Mouse (Mus musculus): ENCODE data around the gene Eftud2. TPM values are rescaled to one million over a fixed set of nuclear protein-coding genes. Genes with fewer than 3 reads are reported as not detected.

Gene Eftud2
- polyA plus RNA-seq, 1 experiment from 2014 or later = 183 TPM

- Histone ChIP-seq H3K27me3 (peaks cover 16% of the 10 kb centered on the region), H3K4me2 (replicated peaks) (no peak overlapping the region), H3K9ac (replicated peaks) (no peak overlapping the region), H3K4me3 (no peak overlapping the region), H3K27ac (replicated peaks) (no peak overlapping the region), H3K36me3 (no peaks in the 10 kb centered on the region), H3K9me3 (no peaks in the 10 kb centered on the region), H3K4me1 (peaks cover 13% of the 10 kb centered on the region)
- 79% methylated on average over 20 of the region's 20 CpGs for WGBS
- no peak for ATAC-seq (replicated peaks)
Observed at GRCm38 (mm10) chr11:102896641-102897040, 15.9 kb upstream of the Eftud2 start.

- no peak for ATAC-seq (replicated peaks)
- WGBS = 85% methylated on average over 9 of the region's 9 CpGs
- no peak overlapping the region for H3K4me3 ChIP-seq
- no peak overlapping the region for H3K9ac ChIP-seq (replicated peaks)
- H3K9me3 ChIP-seq = no peaks in the 10 kb centered on the region
- H3K27ac ChIP-seq (replicated peaks) = no peak overlapping the region
- H3K4me1 ChIP-seq = peaks cover 13% of the 10 kb centered on the region
- H3K36me3 ChIP-seq = no peaks in the 10 kb centered on the region
- H3K27me3 ChIP-seq = peaks cover 16% of the 10 kb centered on the region
- H3K4me2 ChIP-seq (replicated peaks) = no peak overlapping the region
Observed at GRCm38 (mm10) chr11:102895779-102896178, 15.0 kb upstream of the Eftud2 start.

GRCm38 (mm10) chr11:102894716-102895115, 13.9 kb upstream of the Eftud2 start:
- Histone ChIP-seq H3K9me3 (no peaks in the 10 kb centered on the region), H3K36me3 (no peaks in the 10 kb centered on the region), H3K4me1 (peaks cover 13% of the 10 kb centered on the region), H3K27ac (replicated peaks) (no peak overlapping the region), H3K4me3 (no peak overlapping the region), H3K27me3 (peaks cover 16% of the 10 kb centered on the region), H3K4me2 (replicated peaks) (no peak overlapping the region), H3K9ac (replicated peaks) (no peak overlapping the region)
- ATAC-seq (replicated peaks) = no peak
- WGBS = 89% methylated on average over 4 of the region's 4 CpGs

GRCm38 (mm10) chr11:102893015-102893651, 12.3 kb upstream of the Eftud2 start:
- Histone ChIP-seq H3K27me3 (peaks cover 16% of the 10 kb centered on the region), H3K9ac (replicated peaks) (0 out of 2 replicates have a peak overlapping the region, but pooled peaks have one; percentile 6), H3K4me3 (peak overlapping the region; percentile 25), H3K4me1 (peaks cover 8% of the 10 kb centered on the region), H3K27ac (replicated peaks) (no peak overlapping the region), H3K9me3 (no peaks in the 10 kb centered on the region), H3K4me2 (replicated peaks) (peak overlapping the region; percentile 45), H3K36me3 (no peaks in the 10 kb centered on the region)
- 3% methylated on average over 43 of the region's 43 CpGs for WGBS
- no peak for ATAC-seq (replicated peaks)

GRCm38 (mm10) chr11:102890096-102890495, 9.3 kb upstream of the Eftud2 start:
- 68% methylated on average over 5 of the region's 5 CpGs for WGBS
- peaks cover 16% of the 10 kb centered on the region for H3K27me3 ChIP-seq
- H3K9ac ChIP-seq (replicated peaks) = no peak overlapping the region
- H3K9me3 ChIP-seq = no peaks in the 10 kb centered on the region
- H3K4me2 ChIP-seq (replicated peaks) = no peak overlapping the region
- ATAC-seq (replicated peaks) = no peak
- H3K4me1 ChIP-seq = peaks cover 11% of the 10 kb centered on the region
- H3K27ac ChIP-seq (replicated peaks) = no peak overlapping the region
- no peak overlapping the region for H3K4me3 ChIP-seq
- no peaks in the 10 kb centered on the region for H3K36me3 ChIP-seq

GRCm38 (mm10) chr11:102888135-102888534, 7.3 kb upstream of the Eftud2 start:
- H3K36me3 ChIP-seq = no peaks in the 10 kb centered on the region
- no peaks in the 10 kb centered on the region for H3K9me3 ChIP-seq
- no peak overlapping the region for H3K4me3 ChIP-seq
- H3K27ac ChIP-seq (replicated peaks) = no peak overlapping the region; the same call in 1 of the 2 replicates
- no peak overlapping the region for H3K4me2 ChIP-seq (replicated peaks)
- H3K9ac ChIP-seq (replicated peaks) = no peak overlapping the region
- ATAC-seq (replicated peaks) = no peak
- WGBS = 66% methylated on average over 3 of the region's 3 CpGs
- H3K27me3 ChIP-seq = peaks cover 3% of the 10 kb centered on the region
- H3K4me1 ChIP-seq = peaks cover 7% of the 10 kb centered on the region

- no peaks in the 10 kb centered on the region for H3K36me3 ChIP-seq
- H3K27ac ChIP-seq (replicated peaks) = no peak overlapping the region
- H3K27me3 ChIP-seq = no peaks in the 10 kb centered on the region
- 82% methylated on average over 5 of the region's 5 CpGs for WGBS
- H3K4me2 ChIP-seq (replicated peaks) = no peak overlapping the region
- H3K4me3 ChIP-seq = no peak overlapping the region
- no peaks in the 10 kb centered on the region for H3K9me3 ChIP-seq
- no peak; the same call in 1 of the 2 replicates for ATAC-seq (replicated peaks)
- H3K9ac ChIP-seq (replicated peaks) = no peak overlapping the region
- H3K4me1 ChIP-seq = peaks cover 3% of the 10 kb centered on the region
Observed at GRCm38 (mm10) chr11:102887433-102887832, 6.6 kb upstream of the Eftud2 start.

GRCm38 (mm10) chr11:102884616-102885219, 3.9 kb upstream of the Eftud2 start, which contains the start of gene Fam187a:
Gene Fam187a (plus strand): TSS chr11:102885169.
- Histone ChIP-seq H3K27me3 (no peaks in the 10 kb centered on the region), H3K36me3 (no peaks in the 10 kb centered on the region), H3K4me2 (replicated peaks) (no peak within 1 kb of the TSS), H3K27ac (replicated peaks) (no peak within 1 kb of the TSS), H3K4me3 (no peak within 1 kb of the TSS), H3K9me3 (no peaks in the 10 kb centered on the region), H3K4me1 (peaks cover 15% of the 10 kb centered on the region), H3K9ac (replicated peaks) (no peak within 1 kb of the TSS)
- 60% methylated on average over 10 of the region's 10 CpGs for WGBS
- ATAC-seq (replicated peaks) = no peak

- peak overlapping the region; percentile 60 for H3K4me3 ChIP-seq
- no peak for ATAC-seq (replicated peaks)
- 16% methylated on average over 13 of the region's 13 CpGs for WGBS
Observed at GRCm38 (mm10) chr11:102881314-102882198, 771 bp upstream of the Eftud2 start.

GRCm38 (mm10) chr11:102879558-102879957, 1.2 kb downstream of the Eftud2 start:
- peaks cover 31% of the 10 kb centered on the region for H3K36me3 ChIP-seq
- no peak for ATAC-seq (replicated peaks)
- H3K9me3 ChIP-seq = no peaks in the 10 kb centered on the region
- 0 out of 2 replicates have a peak overlapping the region, but pooled peaks have one; percentile 60 for H3K4me3 ChIP-seq
- H3K4me1 ChIP-seq = peaks cover 24% of the 10 kb centered on the region
- peak overlapping the region; percentile 66 for H3K4me2 ChIP-seq (replicated peaks)
- WGBS = 51% methylated on average over 2 of the region's 2 CpGs
- no peak overlapping the region for H3K9ac ChIP-seq (replicated peaks)
- H3K27me3 ChIP-seq = no peaks in the 10 kb centered on the region
- no peak overlapping the region for H3K27ac ChIP-seq (replicated peaks)

More at GRCm38 (mm10) chr11:102881314-102882198, 771 bp upstream of the Eftud2 start:
- H3K27me3 ChIP-seq = no peaks in the 10 kb centered on the region
- peak overlapping the region; percentile 66 for H3K4me2 ChIP-seq (replicated peaks)
- peak overlapping the region; percentile 88; the same call in 1 of the 2 replicates for H3K27ac ChIP-seq (replicated peaks)
- no peaks in the 10 kb centered on the region for H3K9me3 ChIP-seq
- peaks cover 13% of the 10 kb centered on the region for H3K36me3 ChIP-seq
- H3K9ac ChIP-seq (replicated peaks) = peak overlapping the region; percentile 59
- peaks cover 24% of the 10 kb centered on the region for H3K4me1 ChIP-seq

GRCm38 (mm10) chr11:102874801-102875334, 5.9 kb downstream of the Eftud2 start:
- Histone ChIP-seq H3K4me3 (no peak overlapping the region), H3K4me1 (peaks cover 14% of the 10 kb centered on the region), H3K27me3 (no peaks in the 10 kb centered on the region), H3K4me2 (replicated peaks) (no peak overlapping the region), H3K9me3 (no peaks in the 10 kb centered on the region), H3K27ac (replicated peaks) (no peak overlapping the region), H3K9ac (replicated peaks) (no peak overlapping the region), H3K36me3 (peaks cover 55% of the 10 kb centered on the region)
- 71% methylated on average over 7 of the region's 7 CpGs for WGBS
- no peak for ATAC-seq (replicated peaks)
